Mouse (Mus musculus): ENCODE measurements around the gene C1rl.
A peak's percentile ranks its signal among the peaks of the same experiment; 100 is the strongest.

DNA sequence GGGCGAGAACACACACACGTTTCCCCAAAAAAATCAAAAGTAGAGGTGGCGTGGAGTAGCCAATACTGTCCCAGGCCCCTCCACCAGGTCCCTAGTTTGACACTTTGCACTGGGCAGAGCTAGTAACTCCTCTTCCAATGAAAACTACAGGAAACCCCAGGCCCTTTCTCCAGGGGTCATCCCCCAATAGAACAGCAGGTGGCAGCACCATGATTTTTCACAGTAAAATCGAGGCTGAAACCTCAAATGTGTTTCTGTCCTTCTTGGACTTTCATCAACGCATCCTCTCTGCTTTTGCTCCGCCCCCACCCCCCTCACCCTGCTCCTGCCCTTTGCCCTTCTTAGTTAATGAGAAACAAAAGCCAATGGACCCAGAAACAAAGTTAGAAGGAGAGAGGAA, 11.3 kb upstream of the C1rl start:
- TF ChIP-seq POLR2A (IDR thresholded peaks at IDR 0.05; ENCODE audit: insufficient read depth, low read length) (no peak), CTCF (IDR thresholded peaks at IDR 0.05; ENCODE audit: low read depth, low read length) (peak; percentile 25), EP300 (IDR thresholded peaks at IDR 0.05; ENCODE audit: insufficient read depth, low read depth, low read length) (no peak)

Measured in ES-Bruce4 (cell line).